Mouse (Mus musculus) lung, embryonic 16.5 days (tissue): ENCODE measurements around the gene Limch1. TPM values are rescaled to one million over a fixed set of nuclear protein-coding genes. Genes with fewer than 3 reads are reported as not detected.
A peak's percentile ranks its signal among the peaks of the same experiment; 100 is the strongest.

ENCODE experiments used
- ATAC-seq: fragments of 200-750 bp; cut with Nextera tagmentation; 2 replicates; pipeline ENCODE4 v1.8.0; 2017; ENCODE audit warnings: low read depth, mild to moderate bottlenecking, moderate library complexity
- H3K27ac ChIP-seq: fragments of 300-500 bp; sonication (generic); 2 replicates; pipeline ENCODE4 v1.5.1; 2014; ENCODE audit warnings: mild to moderate bottlenecking, control low read depth, low read length
- H3K27me3 ChIP-seq: fragments of 300-500 bp; sonication (generic); 2 replicates; pipeline ENCODE4 v1.6.1; 2014; ENCODE audit warnings: low read depth, low read length, mixed read lengths; ENCODE audit not compliant: control insufficient read depth, insufficient read depth
- H3K36me3 ChIP-seq: fragments of 300-500 bp; sonication (generic); 2 replicates; pipeline ENCODE4 v1.6.1; 2014; ENCODE audit warnings: low read length; ENCODE audit not compliant: control insufficient read depth, insufficient read depth
- H3K4me1 ChIP-seq: fragments of 300-500 bp; sonication (generic); replicated peaks from 2 replicates; pipeline ENCODE4 v1.6.1; 2014; ENCODE audit warnings: low read length, mixed read lengths; ENCODE audit not compliant: control insufficient read depth, insufficient read depth
- H3K4me2 ChIP-seq: fragments of 300-500 bp; sonication (generic); 2 replicates; pipeline ENCODE4 v1.6.1; 2014; ENCODE audit warnings: low read depth, low read length, control low read depth
- H3K4me3 ChIP-seq: fragments of 300-500 bp; sonication (generic); 2 replicates; pipeline ENCODE4 v1.5.1; 2014; ENCODE audit warnings: mild to moderate bottlenecking, low read length, control low read depth
- H3K9ac ChIP-seq: fragments of 300-500 bp; sonication (generic); 2 replicates; pipeline ENCODE4 v1.6.1; 2014; ENCODE audit warnings: low read length, control low read depth
- H3K9me3 ChIP-seq: fragments of 300-500 bp; sonication (generic); 2 replicates; pipeline ENCODE4 v1.6.1; 2016; ENCODE audit warnings: low read length; ENCODE audit not compliant: control insufficient read depth
- WGBS: fragments of 180-500 bp; shearing (Covaris S2); extraction: QIAGEN DNeasy Blood & Tissue Kit; methylation state at CpG from one replicate; pipeline ENCODE4 v1.1.7; 2014; 5-methylcytosine and 5-hydroxymethylcytosine counted together
- polyA plus RNA-seq: library from polyadenylated mRNA; unstranded; fragments of >200 nt; fragmentation: Nextera tagmentation; extraction: Ambion mirVana; gene quantifications from 2 replicates; pipeline ENCODE4 v1.2.1, GENCODE M21; 2015

Limch1 gene
- polyA plus RNA-seq, 1 experiment from 2014 or later = 97.4 TPM

GRCm38 (mm10) chr5:66731302-66731697, 14.3 kb upstream of the Limch1 start:
- H3K36me3 ChIP-seq = no peaks in the 10 kb centered on the region
- 0 out of 2 replicates have a peak, but pooled peaks cover 1% of the 10 kb centered on the region for H3K4me1 ChIP-seq
- no peaks in the 10 kb centered on the region for H3K27me3 ChIP-seq
- H3K9me3 ChIP-seq = no peaks in the 10 kb centered on the region
- no peak for ATAC-seq
- no peak overlapping the region for H3K9ac ChIP-seq
- H3K27ac ChIP-seq = no peak overlapping the region
- no peak overlapping the region for H3K4me2 ChIP-seq
- no peak overlapping the region for H3K4me3 ChIP-seq
- WGBS = 68% methylated on average over 1 of the region's 1 CpGs

GRCm38 (mm10) chr5:66733556-66733955, 12.1 kb upstream of the Limch1 start:
- Histone ChIP-seq H3K27me3 (no peaks in the 10 kb centered on the region), H3K4me3 (no peak overlapping the region), H3K4me2 (no peak overlapping the region), H3K36me3 (no peaks in the 10 kb centered on the region), H3K9ac (no peak overlapping the region), H3K9me3 (no peaks in the 10 kb centered on the region), H3K27ac (no peak overlapping the region), H3K4me1 (no peaks in the 10 kb centered on the region)
- ATAC-seq = no peak
- 94% methylated on average over 1 of the region's 1 CpGs for WGBS

- no peaks in the 10 kb centered on the region for H3K36me3 ChIP-seq
- WGBS = 89% methylated on average over 3 of the region's 3 CpGs
- no peaks in the 10 kb centered on the region for H3K4me1 ChIP-seq
- no peak for ATAC-seq
- no peaks in the 10 kb centered on the region for H3K27me3 ChIP-seq
- no peak overlapping the region for H3K9ac ChIP-seq
- H3K4me2 ChIP-seq = no peak overlapping the region
- H3K9me3 ChIP-seq = no peaks in the 10 kb centered on the region
- no peak overlapping the region for H3K27ac ChIP-seq
- no peak overlapping the region for H3K4me3 ChIP-seq
Measured at GRCm38 (mm10) chr5:66739376-66739775, 6.3 kb upstream of the Limch1 start.

GRCm38 (mm10) chr5:66745996-66746681, 512 bp downstream of the Limch1 start:
- H3K4me1 ChIP-seq = peaks cover 14% of the 10 kb centered on the region
- H3K27me3 ChIP-seq = peaks cover 4% of the 10 kb centered on the region; the same call in 1 of the 2 replicates
- WGBS = under 1% methylated on average over 39 of the region's 42 CpGs
- H3K9me3 ChIP-seq = no peaks in the 10 kb centered on the region
- no peaks in the 10 kb centered on the region for H3K36me3 ChIP-seq
- peak; percentile 73 for ATAC-seq
- H3K4me3 ChIP-seq = peak overlapping the region; percentile 81
- peak overlapping the region; percentile 93 for H3K4me2 ChIP-seq
- H3K27ac ChIP-seq = peak overlapping the region; percentile 77
- H3K9ac ChIP-seq = peak overlapping the region; percentile 74

GRCm38 (mm10) chr5:66746761-66747160, 1.1 kb downstream of the Limch1 start:
- Histone ChIP-seq H3K36me3 (no peaks in the 10 kb centered on the region), H3K9me3 (no peaks in the 10 kb centered on the region), H3K4me2 (peak overlapping the region; percentile 93), H3K4me3 (peak overlapping the region; percentile 81), H3K4me1 (peaks cover 20% of the 10 kb centered on the region), H3K27me3 (peaks cover 4% of the 10 kb centered on the region; the same call in 1 of the 2 replicates), H3K27ac (no peak overlapping the region; the same call in 1 of the 2 replicates), H3K9ac (peak overlapping the region; percentile 74)
- WGBS = 9% methylated on average over 11 of the region's 11 CpGs
- ATAC-seq = no peak

- no peaks in the 10 kb centered on the region for H3K36me3 ChIP-seq
- peaks cover 22% of the 10 kb centered on the region for H3K4me1 ChIP-seq
- peak overlapping the region; percentile 86 for H3K27ac ChIP-seq
- ATAC-seq = no peak
- H3K4me2 ChIP-seq = peak overlapping the region; percentile 31
- H3K9me3 ChIP-seq = no peaks in the 10 kb centered on the region
- peak overlapping the region; percentile 9; the same call in 1 of the 2 replicates for H3K4me3 ChIP-seq
- H3K9ac ChIP-seq = 0 out of 2 replicates have a peak overlapping the region, but pooled peaks have one; percentile 33
- peaks cover 4% of the 10 kb centered on the region; the same call in 1 of the 2 replicates for H3K27me3 ChIP-seq
- WGBS = 25% methylated on average over 10 of the region's 10 CpGs
Measured at GRCm38 (mm10) chr5:66747761-66748430, 2.3 kb downstream of the Limch1 start.

- peak overlapping the region; percentile 86 for H3K27ac ChIP-seq
- peaks cover 4% of the 10 kb centered on the region; the same call in 1 of the 2 replicates for H3K27me3 ChIP-seq
- no peaks in the 10 kb centered on the region for H3K9me3 ChIP-seq
- no peak overlapping the region for H3K9ac ChIP-seq
- H3K4me2 ChIP-seq = peak overlapping the region; percentile 31
- ATAC-seq = no peak
- H3K36me3 ChIP-seq = no peaks in the 10 kb centered on the region
- no peak overlapping the region; the same call in 1 of the 2 replicates for H3K4me3 ChIP-seq
- 36% methylated on average over 5 of the region's 5 CpGs for WGBS
- peaks cover 22% of the 10 kb centered on the region for H3K4me1 ChIP-seq
Measured at GRCm38 (mm10) chr5:66748448-66749115, 3.0 kb downstream of the Limch1 start.

- no peak overlapping the region for H3K4me3 ChIP-seq
- no peaks in the 10 kb centered on the region for H3K9me3 ChIP-seq
- 72% methylated on average over 7 of the region's 7 CpGs for WGBS
- no peaks in the 10 kb centered on the region for H3K36me3 ChIP-seq
- no peak overlapping the region for H3K9ac ChIP-seq
- no peak for ATAC-seq
- peaks cover 4% of the 10 kb centered on the region; the same call in 1 of the 2 replicates for H3K27me3 ChIP-seq
- H3K4me2 ChIP-seq = no peak overlapping the region
- H3K27ac ChIP-seq = no peak overlapping the region
- H3K4me1 ChIP-seq = peaks cover 22% of the 10 kb centered on the region
Measured at GRCm38 (mm10) chr5:66750641-66751040, 5.0 kb downstream of the Limch1 start.
